Mouse (Mus musculus) testis, adult 2 months (tissue): ENCODE data around the gene Bhmt2.

Experiments used
- CTCF ChIP-seq: fragments of 200-500 bp; IDR thresholded peaks from 2 replicates; pipeline ENCODE4 v1.5.1; 2012; ENCODE audit warnings: low read depth, mild to moderate bottlenecking, inconsistent platforms, low read length, moderate library complexity; ENCODE audit not compliant: control insufficient read depth, insufficient read depth, insufficient replicate concordance
- POLR2A ChIP-seq: fragments of 200-500 bp; IDR thresholded peaks from 2 replicates; pipeline ENCODE4 v1.6.1; 2012; ENCODE audit warnings: low read depth, mild to moderate bottlenecking, inconsistent platforms, low read length, moderate library complexity; ENCODE audit not compliant: control insufficient read depth

DNA sequence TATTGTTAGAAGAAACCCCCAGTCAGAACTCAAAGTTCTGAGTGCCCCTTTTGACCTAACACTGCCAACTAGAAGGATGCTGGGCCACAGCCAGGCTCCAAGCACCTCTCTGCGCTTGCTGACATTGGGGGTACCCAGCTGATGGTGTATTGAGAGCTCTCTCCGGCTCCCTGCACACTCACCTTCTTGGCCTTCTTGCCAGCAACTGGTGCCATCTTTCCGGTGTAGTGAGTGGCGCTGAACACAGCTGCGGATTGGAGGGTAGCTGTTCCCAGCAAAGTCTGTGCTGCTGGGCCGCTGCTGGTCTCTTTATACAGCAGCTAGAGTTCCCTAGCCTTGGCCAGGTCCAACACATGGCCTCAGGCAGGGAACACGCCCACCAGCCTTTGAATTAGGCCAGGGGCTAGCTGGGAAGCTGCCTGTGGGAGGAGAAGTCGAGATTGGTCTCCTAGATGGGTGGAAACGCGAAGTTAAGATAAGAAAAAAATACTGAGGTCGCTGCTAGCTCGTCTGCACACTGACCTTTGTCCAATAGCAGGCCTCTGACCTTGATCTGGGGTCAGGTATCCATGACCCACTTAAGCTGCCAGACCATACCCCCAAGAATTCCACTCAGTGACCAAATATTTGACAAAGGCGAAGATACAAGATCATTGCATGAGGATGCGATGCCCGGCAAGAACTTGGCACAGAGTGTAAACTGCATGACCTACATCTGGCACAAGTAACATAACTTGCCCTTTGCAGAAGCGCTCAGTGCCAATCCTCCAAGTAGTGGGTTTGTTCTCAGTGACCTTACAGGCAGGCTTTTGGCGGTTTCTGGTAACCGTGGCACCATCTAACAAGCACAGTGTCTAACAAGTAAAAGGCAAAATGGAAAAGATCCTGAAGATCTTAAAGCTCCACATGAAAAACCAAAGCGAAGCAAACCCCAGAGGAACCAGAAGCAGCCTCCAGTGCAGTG, 36.5 kb downstream of the Bhmt2 start, which contains the start of gene Bhmt:
- TF ChIP-seq POLR2A (no peak; the same call in 1 of the 2 replicates), CTCF (no peak)
